Mouse (Mus musculus) testis, adult 2 months (tissue): ENCODE results near the gene Insyn1.

Source experiments
- CTCF ChIP-seq: fragments of 200-500 bp; IDR thresholded peaks from 2 replicates; pipeline ENCODE4 v1.5.1; 2012; ENCODE audit warnings: low read depth, mild to moderate bottlenecking, inconsistent platforms, low read length, moderate library complexity; ENCODE audit not compliant: control insufficient read depth, insufficient read depth, insufficient replicate concordance
- POLR2A ChIP-seq: fragments of 200-500 bp; IDR thresholded peaks from 2 replicates; pipeline ENCODE4 v1.6.1; 2012; ENCODE audit warnings: low read depth, mild to moderate bottlenecking, inconsistent platforms, low read length, moderate library complexity; ENCODE audit not compliant: control insufficient read depth

- TF ChIP-seq POLR2A = no peak
- no peak for TF ChIP-seq CTCF
Observed at GRCm38 (mm10) chr9:58440100-58440499, 48.3 kb upstream of the Insyn1 start.
